Mouse (Mus musculus) right cerebral cortex, postnatal 36 days (tissue): ENCODE data around the gene Zfp868.
"Not testable (repeated sequence)": the region's sequence is repeated elsewhere in the genome, so short reads cannot be mapped to it uniquely, and the experiment has no call there.

Experiments used
- DNase-seq, 2 experiments: peaks; one replicate each; pipeline ENCODE4 v3.0.0; 2022; ENCODE audit warnings: low spot score in 2 of 2, mixed read lengths in 1 of 2

Zfp868 gene

GRCm38 (mm10) chr8:69625095-69625789, at the start of gene Zfp868:
TSS of gene Zfp868 (minus strand) at chr8:69625548.
- peak; percentile 94 to 95 for DNase-seq

- DNase-seq, result not testable (repeated sequence)
Measured at GRCm38 (mm10) chr8:69665051-69665450, 39.7 kb upstream of the Zfp868 start.

- no peak for DNase-seq
Measured at GRCm38 (mm10) chr8:69661294-69661693, 35.9 kb upstream of the Zfp868 start.

GRCm38 (mm10) chr8:69654358-69654981, 29.1 kb upstream of the Zfp868 start, which contains the start of gene Zfp964:
TSS of gene Zfp964 (plus strand) at chr8:69654479.
- peak; percentile 86 to 91 for DNase-seq

- DNase-seq, result no peak
Measured at GRCm38 (mm10) chr8:69653808-69654357, 28.5 kb upstream of the Zfp868 start.

GRCm38 (mm10) chr8:69618078-69618477, 7.3 kb downstream of the Zfp868 start:
- DNase-seq, result no peak

- no peak for DNase-seq
Measured at GRCm38 (mm10) chr8:69614687-69615086, 10.7 kb downstream of the Zfp868 start.

GRCm38 (mm10) chr8:69597598-69597997, 27.8 kb downstream of the Zfp868 start:
- not testable (repeated sequence) for DNase-seq

GRCm38 (mm10) chr8:69584611-69585202, 40.6 kb downstream of the Zfp868 start:
- peak; percentile 14 to 25 for DNase-seq

- not testable (repeated sequence) for DNase-seq
Measured at GRCm38 (mm10) chr8:69584201-69584600, 41.1 kb downstream of the Zfp868 start.
